Mouse (Mus musculus) left cerebral cortex, adult 11 months (tissue): ENCODE measurements at regions not wholly inside any gene's neighbourhood (a gene's known extent, or its start where the extent isn't known, plus 50 kb on each side); places are given as distances from the start of the nearest gene placed in this dataset.

Experiments used
- DNase-seq: peaks from one replicate; pipeline ENCODE4 v3.0.0; 2022; ENCODE audit warnings: low spot score

DNA sequence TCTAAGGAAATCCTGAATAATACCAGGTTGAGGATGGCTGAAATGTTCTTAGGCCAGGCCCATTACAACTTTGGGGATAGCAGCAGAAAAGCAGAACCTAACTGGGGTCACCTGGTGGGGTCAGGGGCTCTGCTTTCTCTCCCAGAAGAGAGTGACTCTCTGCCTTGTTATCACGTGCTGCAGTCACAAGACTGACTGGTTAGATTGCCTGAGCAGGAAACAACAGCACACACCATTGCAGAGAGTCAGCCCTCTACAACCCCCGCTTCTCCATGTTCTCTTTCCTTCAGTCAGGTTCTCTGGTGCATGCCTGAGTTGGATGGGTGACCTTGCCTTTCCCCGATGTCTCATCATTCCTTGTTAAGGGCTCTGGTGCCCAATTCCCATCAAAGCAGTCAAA lies 91.2 kb upstream of the Hsd17b12 start:
- DNase-seq, result no peak

DNA sequence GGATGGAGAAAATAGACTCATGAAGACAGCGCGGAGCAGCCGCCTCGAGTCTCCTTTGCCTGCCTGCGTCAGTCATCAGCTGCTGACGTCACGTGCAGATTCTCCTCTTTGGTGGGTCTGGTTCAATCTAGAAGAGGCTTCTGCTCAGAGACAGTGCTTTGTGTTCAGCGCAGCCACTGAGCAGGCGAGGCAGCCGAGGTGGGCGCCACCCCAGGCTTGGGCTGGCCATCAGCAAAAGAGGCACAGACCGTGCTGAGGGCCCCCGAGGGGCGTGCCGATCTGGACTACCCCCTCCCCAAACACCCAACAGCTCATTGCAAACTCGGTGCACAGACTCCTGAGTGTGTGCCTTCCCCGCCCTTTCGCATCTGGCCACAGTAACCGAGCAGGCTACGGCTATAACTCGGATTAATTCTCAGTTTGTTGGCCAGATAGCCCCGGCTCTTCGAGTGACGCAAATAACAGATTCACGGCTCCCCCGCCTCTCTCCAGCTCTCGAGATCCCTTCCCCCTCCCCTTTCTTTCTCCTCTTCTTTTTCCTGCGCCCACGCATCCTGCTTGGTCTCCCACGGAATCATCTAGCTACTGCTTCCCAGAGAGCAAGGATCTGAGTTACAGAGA lies 89.2 kb upstream of the Hsd17b12 start:
- no peak for DNase-seq

DNA sequence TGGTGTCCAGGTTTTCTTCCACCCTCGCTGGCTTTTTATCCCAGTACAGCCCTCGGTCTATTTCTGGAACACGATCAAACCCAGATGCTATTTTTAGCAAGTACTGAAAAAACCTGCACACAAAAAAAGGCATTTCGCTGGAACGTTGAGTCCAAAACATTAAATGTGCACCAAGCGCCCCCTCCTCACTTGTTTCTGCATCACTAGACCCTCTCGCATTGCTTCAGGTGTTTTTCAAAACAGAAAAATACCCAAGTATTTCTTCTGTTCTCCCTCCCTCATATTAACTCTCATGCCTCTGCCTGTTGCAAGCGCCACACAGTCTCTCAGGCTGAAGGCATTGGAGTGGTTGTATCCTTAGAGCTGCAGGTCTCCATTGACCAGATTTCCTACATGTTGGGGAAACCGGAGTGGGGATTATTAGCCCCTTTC lies 88.4 kb upstream of the Hsd17b12 start:
- DNase-seq, result no peak

DNA sequence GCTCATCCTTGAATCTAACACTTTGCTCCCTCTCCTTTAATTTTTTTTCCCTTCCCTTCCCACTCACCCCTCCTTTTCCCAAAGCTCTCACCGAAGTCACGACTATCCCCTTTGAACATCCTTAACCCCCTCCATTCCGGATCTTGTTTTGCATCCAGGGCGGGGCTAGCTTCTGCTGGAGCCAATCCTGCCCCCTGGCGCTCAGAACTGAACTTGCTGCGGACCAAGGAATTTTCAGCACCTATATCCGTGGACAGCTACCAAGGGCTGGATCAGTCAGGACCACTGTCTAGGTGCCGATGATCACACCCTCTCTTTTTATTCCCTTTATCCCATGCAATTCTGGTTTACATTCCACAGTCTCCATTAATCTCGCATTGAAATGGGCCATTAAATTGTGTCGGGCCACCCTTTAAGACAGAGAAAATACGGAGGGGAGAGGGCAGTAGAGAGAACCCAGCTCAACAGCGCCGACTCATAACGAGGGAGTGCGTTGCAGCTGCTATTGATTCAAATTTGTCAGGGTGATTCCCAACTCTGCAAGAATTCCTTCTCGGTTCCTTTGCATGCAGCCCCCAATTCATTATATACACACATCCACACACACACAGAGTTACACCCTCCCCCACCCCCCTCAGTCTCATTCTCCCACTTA lies 87.7 kb upstream of the Hsd17b12 start:
- peak; percentile 76 for DNase-seq

DNA sequence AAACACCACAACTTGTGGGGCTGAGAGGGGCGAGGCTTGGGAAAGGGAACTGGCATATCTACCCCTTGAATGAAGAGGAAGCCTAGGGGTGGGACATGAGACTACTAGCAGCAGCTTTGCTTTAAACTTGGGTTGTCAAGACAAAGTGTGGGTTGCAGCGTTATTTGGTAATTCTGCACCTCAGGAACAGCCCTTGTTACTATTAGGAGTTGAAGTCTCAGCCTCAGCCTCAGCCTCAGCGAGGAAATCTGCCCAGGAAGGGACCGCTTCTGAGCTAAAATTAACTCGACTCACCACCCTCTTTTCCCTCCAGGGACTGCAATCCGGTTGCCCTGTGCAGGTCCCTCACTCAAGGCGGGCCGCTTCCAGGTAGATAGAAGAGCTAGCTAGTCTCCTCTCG lies 86.4 kb upstream of the Hsd17b12 start:
- DNase-seq, result no peak

DNA sequence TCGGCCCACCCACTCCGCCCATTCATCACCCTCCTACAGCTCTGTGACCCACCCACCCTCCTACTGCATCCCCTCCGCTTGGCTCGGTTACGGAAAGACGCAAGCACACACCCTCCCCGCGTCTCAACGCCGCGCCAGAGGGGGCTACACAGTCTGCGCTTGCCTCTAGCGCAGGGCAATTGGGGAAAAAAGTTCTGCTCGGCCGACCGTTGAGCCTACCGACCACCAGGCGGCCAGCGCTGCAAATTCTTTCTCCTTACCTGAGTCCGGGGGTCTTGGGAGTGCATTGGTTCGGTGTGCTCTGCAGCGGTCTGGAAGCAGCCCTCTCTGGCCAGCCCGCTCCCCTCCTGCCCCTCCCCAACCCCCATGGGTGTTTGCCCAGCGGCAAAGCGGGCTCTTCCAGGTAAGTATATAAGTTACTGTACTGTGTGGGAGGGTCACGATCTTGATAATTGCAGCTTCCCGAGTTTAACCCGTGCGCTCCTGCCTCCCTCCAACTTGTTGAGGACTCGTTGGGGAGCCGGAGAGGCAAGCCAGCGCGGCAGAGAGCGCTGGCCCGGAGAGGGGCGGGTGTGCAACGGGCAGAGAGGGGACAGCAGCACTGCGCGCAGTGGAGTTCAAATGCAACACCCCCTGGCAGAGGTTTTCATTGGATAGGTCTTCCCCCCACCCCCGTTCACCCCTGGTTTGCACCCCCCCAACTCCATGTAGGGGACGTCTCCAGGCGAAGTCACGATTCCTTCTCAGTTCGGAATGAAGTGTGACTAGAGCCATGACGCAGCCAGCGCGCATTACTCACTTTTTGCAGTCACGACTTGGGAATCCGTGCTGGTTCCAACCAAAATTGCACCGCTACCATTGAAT lies 85.5 kb upstream of the Hsd17b12 start:
- no peak for DNase-seq

DNA sequence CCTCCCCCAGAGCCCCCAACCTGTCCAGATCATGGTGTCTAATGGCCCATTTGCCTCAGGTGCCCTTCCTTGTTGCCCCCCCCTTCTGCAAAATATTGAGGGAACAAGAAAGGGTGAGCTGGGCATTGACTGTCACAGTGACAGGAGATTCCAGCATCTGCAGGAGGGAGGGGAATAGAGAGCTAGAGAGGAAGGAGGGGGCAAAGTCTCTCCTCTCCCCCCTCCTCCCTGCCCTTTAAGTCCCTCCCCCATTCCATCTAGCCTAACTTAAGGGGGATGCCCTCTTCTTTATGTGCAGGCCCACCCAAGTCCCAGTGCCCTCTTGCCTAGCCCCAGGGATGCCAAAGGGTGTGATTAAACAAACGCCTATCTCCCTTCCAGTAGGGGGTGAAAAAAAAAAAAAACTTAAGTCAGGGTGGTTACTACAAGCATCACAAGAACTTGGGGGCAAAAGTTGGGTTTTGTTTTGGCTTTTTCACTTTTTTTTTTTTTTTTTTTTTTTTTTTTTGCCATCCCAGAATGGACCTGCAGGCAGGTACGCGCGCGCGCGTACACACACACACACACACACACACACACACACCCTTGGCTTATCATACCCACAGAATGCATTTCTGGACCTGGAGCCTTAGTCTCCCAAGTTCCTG lies 84.8 kb upstream of the Hsd17b12 start:
- DNase-seq, result no peak

DNA sequence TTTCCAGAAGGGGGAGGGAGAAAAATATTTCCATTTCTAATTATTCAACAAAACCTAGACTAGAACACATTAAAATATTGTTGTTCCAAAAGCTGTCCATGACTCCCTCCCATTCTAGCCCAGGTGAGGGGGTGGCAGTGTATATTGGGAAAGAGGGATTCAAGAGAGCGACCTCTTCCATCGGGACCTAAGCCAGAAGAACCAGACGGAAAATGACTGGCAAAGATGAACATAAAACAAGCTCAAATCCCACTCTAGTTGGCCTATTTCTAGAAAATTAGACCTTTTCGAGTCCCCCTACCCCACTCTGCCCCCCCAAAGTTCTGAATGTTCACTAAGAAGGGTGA lies 84.3 kb upstream of the Hsd17b12 start:
- no peak for DNase-seq

DNA sequence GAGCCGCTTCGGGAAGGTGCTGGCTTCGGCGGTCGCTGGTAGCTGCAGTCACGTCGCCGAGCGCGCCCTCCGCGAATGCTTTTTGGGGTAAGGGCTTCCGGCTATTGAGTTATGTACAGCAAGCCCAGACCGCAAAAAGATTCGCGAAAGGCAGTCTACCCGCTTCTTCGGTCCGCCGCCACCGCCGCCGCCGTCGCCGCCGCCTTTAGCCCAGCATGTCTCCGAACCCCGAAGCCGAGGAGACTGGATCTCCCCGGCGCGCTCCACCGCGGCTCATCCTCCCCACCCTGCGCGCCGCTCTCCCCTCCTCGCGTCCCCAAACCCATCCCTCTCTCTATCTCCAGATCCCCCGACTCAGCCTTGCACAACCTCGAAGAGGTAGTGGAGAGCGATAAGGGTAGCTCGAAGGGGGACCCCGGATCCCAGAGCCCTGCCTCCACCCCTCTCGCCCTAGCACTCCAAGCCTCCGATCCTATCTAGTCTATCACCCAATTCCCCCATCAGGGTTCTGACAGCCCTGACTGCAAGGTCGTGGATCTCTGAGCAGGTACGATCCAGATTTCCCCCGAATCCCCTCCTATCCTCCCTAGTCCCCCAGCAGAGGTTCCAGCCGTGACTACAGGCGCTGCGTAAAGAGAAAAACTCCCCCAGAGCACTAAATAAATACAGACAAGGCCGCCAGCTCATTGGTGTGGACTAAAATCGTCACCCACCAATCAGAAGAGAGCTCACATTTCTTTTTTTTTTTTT lies 83.7 kb upstream of the Hsd17b12 start:
- DNase-seq, result no peak

DNA sequence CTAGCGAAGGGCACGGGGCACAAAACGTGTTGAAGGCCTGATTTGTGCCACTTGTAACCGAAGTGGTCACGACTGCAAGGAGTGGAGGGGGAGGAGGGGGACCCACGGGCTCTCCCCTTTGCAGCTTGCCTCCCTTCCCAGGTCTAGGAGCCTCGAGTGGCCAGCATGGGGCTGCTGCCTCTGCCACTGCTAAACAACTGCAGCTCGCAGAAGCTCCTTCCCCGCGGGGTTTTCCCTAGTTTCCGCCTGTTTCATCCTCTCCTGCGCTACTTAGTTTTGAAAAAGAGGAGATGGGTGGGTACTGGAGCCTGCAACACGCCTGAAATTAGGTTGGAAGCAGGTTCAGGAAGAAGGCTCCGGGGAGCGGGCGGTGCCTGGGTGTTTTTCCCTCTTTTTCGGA lies 82.6 kb upstream of the Hsd17b12 start:
- no peak for DNase-seq

DNA sequence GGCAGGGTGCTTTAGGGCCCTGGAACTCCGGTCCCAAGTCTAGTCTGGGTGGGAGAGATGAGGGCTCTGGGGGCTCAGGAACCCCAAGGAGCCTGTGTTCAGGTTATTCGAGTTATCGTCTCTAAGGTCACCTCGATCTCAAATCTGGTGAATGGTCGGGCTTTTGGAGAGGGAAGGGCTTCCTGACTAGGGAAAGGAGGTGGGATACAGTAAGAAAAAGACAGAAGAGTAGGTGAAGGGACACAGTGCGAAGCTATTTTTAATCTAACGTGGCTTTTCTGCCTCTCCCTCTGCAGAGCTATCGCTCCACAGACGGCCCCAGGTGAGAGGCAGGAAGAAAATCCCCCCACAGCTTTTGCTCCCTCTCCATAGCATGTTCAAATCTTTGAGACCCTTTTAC lies 81.8 kb upstream of the Hsd17b12 start:
- no peak for DNase-seq

DNA sequence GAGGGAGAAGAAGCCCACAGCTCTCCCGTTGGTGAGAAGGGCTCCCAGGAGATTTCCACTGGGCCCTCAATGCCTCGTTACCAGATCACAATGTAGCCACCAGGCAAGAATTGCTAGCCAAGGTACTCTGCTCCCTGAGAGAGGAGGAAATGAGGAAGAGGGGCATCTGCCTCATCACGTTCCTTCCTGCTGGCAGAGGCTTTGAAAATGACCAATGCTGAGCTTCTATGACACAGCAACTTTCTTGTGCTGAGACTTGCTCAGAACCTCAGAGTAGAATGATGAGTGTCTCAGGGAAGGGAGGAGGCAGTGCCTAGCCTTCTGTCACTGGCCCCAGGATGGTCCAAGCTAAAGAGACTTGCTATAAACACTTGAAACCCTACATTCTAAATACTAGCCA lies 78.7 kb upstream of the Hsd17b12 start:
- DNase-seq, result no peak

DNA sequence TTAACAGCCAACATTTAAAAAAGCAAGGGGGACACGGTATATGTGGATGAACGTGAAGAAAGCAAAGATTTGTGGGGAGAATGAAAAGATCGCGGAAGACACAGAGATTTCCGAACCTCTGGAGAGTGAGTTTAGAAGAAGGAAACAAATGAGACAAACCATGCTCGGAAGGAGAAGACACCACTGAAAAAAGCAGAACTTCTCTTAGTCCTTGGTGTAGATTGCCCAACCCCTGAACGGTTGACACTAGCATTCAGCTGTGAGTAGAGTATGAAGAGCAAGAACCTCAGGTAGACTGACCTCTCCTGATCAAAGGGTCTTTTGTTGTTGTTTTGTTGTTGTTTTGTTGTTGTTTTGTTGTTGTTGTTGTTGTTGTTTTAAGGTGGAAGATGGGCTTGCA lies 75.8 kb upstream of the Hsd17b12 start:
- DNase-seq, result no peak

DNA sequence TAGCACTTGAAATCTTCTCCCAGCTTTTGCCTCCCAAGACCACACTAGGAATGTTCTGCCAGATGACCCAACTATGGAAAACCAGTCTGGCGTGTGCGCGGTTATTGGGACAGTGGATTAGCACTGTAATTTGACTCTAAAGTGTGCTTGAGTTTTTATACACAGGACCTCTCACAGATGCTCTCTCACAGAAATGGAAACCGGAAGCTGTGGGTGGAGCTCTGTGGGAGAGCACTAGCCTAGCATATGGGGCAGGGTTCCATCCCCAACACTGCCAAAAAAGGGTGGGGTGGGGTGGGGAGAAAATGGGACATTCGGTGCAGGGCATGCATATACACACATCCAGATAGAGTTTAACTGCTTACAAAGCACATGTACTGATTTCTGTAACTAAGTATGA lies 61.7 kb upstream of the Hsd17b12 start:
- no peak for DNase-seq

DNA sequence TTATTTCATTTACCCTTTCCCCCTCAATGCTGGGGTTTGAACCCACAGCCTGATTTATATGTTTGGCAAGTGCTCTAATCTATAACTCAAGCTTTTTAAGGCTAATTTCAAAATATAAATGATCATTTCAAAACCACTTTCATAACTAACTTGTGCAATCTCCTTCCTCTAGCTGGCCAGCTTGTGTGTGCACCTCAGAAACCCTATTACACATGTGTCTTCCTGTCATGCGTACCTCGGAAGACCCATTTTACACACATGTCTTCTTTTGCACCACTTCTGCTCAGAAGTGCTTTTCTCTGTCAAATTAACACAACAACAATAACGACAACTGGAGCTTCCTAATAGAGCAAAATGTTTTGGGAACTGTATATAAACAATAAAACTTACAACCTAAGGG lies 59.7 kb upstream of the Hsd17b12 start:
- no peak for DNase-seq

DNA sequence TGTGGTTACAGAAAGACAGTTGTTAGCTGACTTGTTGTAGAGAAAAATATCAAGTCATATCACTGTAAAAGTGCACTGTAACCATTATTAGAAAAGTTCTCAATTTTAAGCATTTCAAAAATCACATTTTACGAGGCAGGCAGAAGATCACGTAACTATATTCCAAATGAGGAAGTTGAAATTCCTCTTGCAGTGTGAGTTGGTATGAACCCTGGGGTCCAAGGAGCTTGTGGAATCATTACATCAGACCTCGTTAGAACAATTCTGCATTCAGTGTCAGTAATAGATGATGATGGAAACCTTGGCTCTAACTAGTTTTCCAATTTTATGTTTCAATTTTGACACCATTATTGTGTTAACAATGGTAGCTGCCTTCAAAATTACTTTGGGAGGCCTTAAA lies 57.7 kb upstream of the Hsd17b12 start:
- no peak for DNase-seq
